Mouse (Mus musculus) gastrocnemius, postnatal 25 days (tissue): ENCODE results near the gene Dars2. TPM values are rescaled to one million over a fixed set of nuclear protein-coding genes. Genes with fewer than 3 reads are reported as not detected.

Experiments
- total RNA-seq, 2 experiments: library from RNA; stranded (reverse); gene quantifications; 1 replicate in 1 of 2; 2 replicates in 1 of 2; pipeline ENCODE4 v1.2.3; 2021

The Dars2 gene
- total RNA-seq, 2 experiments from 2014 or later = 11.0 to 11.4 TPM

Other genes with a start within 250 kb of the Dars2 start
- gene Rc3h1, start 164.2 kb downstream of the Dars2 start, total RNA-seq = 10 to 100 TPM; 22.5 to 30.0 TPM
- under 1 TPM in 1 of 2 experiments, not detected in 1; 0.08 TPM for gene Serpinc1, start 92.1 kb downstream of the Dars2 start, total RNA-seq
- 1 to 10 TPM; 4.8 to 7.8 TPM for gene Zbtb37, start 35.8 kb downstream of the Dars2 start, total RNA-seq
- under 1 TPM; 0.51 to 0.62 TPM for gene Cenpl, start 55 bp upstream of the Dars2 start, total RNA-seq
- 1 to 10 TPM; 8.5 to 8.6 TPM for gene Klhl20, start 60.9 kb upstream of the Dars2 start, total RNA-seq
- gene Ankrd45, start 72.0 kb upstream of the Dars2 start, total RNA-seq = not detected
- not detected for gene Tex50, start 88.7 kb upstream of the Dars2 start, total RNA-seq
- gene Prdx6, start 180.6 kb upstream of the Dars2 start, total RNA-seq = 100 to 1,000 TPM in 1 of 2 experiments, 10 to 100 TPM in 1; 92.8 to 127 TPM